Mouse (Mus musculus) liver, adult 2 months (tissue): ENCODE data around the gene Gm5447. TPM values are rescaled to one million over a fixed set of nuclear protein-coding genes. Genes with fewer than 3 reads are reported as not detected.

Experiments
- DNase-seq: peaks from one replicate; pipeline ENCODE4 v3.0.0-alpha.2; 2011; ENCODE audit warnings: low read depth, low spot score; ENCODE audit errors: extremely low read depth
- H3K27ac ChIP-seq: fragments of 200-500 bp; replicated peaks from 2 replicates; pipeline ENCODE4 v1.5.1; 2012; ENCODE audit warnings: low read depth, mild to moderate bottlenecking, control low read depth, inconsistent platforms, low read length; ENCODE audit not compliant: insufficient read depth
- H3K27me3 ChIP-seq: fragments of 200-500 bp; 2 replicates; pipeline ENCODE4 v1.6.1; 2012; ENCODE audit warnings: mild to moderate bottlenecking, moderate library complexity, low read length, inconsistent platforms; ENCODE audit not compliant: control insufficient read depth, insufficient read depth
- H3K36me3 ChIP-seq: fragments of 200-500 bp; 2 replicates; pipeline ENCODE4 v1.6.1; 2012; ENCODE audit warnings: low read length, inconsistent platforms; ENCODE audit not compliant: control insufficient read depth, insufficient read depth
- H3K4me1 ChIP-seq: fragments of 200-500 bp; 2 replicates; pipeline ENCODE4 v1.6.1; 2011; ENCODE audit warnings: low read length; ENCODE audit not compliant: control insufficient read depth, insufficient read depth
- H3K4me3 ChIP-seq: fragments of 200-500 bp; 2 replicates; pipeline ENCODE4 v1.5.1; 2011; ENCODE audit warnings: low read depth, mild to moderate bottlenecking, control low read depth, low read length, moderate library complexity; ENCODE audit not compliant: insufficient read depth
- H3K79me2 ChIP-seq: fragments of 200-500 bp; 2 replicates; pipeline ENCODE4 v1.6.1; 2012; ENCODE audit warnings: inconsistent platforms, mild to moderate bottlenecking, low read length, moderate library complexity; ENCODE audit not compliant: control insufficient read depth, insufficient read depth
- H3K9ac ChIP-seq: fragments of 200-500 bp; 2 replicates; pipeline ENCODE4 v1.6.1; 2012; ENCODE audit warnings: low read depth, mild to moderate bottlenecking, control low read depth, inconsistent platforms, low read length
- CTCF ChIP-seq: fragments of 200-500 bp; IDR thresholded peaks from 2 replicates; pipeline ENCODE4 v1.5.1; 2011; ENCODE audit warnings: low read depth, low read length, control low read depth
- POLR2A ChIP-seq: fragments of 200-500 bp; IDR thresholded peaks from 2 replicates; pipeline ENCODE4 v1.6.1; 2011; ENCODE audit warnings: low read length, control low read depth; ENCODE audit not compliant: insufficient read depth; ENCODE audit errors: extremely low read depth
- WGBS: fragments of 180-500 bp; shearing (Covaris S2); methylation state at CpG from one replicate; pipeline ENCODE4 v1.1.7; 2018; 5-methylcytosine and 5-hydroxymethylcytosine counted together
- polyA plus RNA-seq: library from polyadenylated mRNA; depleted of rRNA; stranded (reverse); fragments of >200 nt; gene quantifications from 2 replicates; pipeline ENCODE4 v1.2.3, GENCODE M21; 2012
- total RNA-seq: library from RNA; depleted of rRNA; stranded (reverse); fragments of >200 nt; gene quantifications from 2 replicates; pipeline ENCODE4 v1.2.3, GENCODE M21; 2014

The Gm5447 gene
- total and polyA plus RNA-seq, 2 experiments, result 0.09 TPM; not detected in 1

GRCm38 (mm10) chr13:30987686-30988085 is 13.7 kb downstream of the Gm5447 start:
- no peaks in the 10 kb centered on the region for H3K36me3 ChIP-seq
- no peaks in the 10 kb centered on the region for H3K27me3 ChIP-seq
- no peaks in the 10 kb centered on the region for H3K79me2 ChIP-seq
- TF ChIP-seq POLR2A, result no peak
- TF ChIP-seq CTCF, result no peak
- peaks cover 2% of the 10 kb centered on the region; the same call in 1 of the 2 replicates for H3K4me1 ChIP-seq
- H3K9ac ChIP-seq, result no peak overlapping the region
- no peak overlapping the region for H3K27ac ChIP-seq
- no peak for DNase-seq
- WGBS, result 87% methylated on average over 2 of the region's 2 CpGs
- H3K4me3 ChIP-seq, result no peak overlapping the region

- Histone ChIP-seq H3K36me3 (no peaks in the 10 kb centered on the region), H3K9ac (no peak overlapping the region), H3K4me3 (no peak overlapping the region), H3K79me2 (no peaks in the 10 kb centered on the region), H3K4me1 (peaks cover 2% of the 10 kb centered on the region; the same call in 1 of the 2 replicates), H3K27ac (no peak overlapping the region), H3K27me3 (no peaks in the 10 kb centered on the region)
- 83% methylated on average over 10 of the region's 10 CpGs for WGBS
- DNase-seq, result no peak
- TF ChIP-seq CTCF (no peak), POLR2A (no peak)
Measured at GRCm38 (mm10) chr13:30989710-30990109, 15.7 kb downstream of the Gm5447 start.

GRCm38 (mm10) chr13:30990233-30990632 is 16.2 kb downstream of the Gm5447 start:
- Histone ChIP-seq H3K27me3 (no peaks in the 10 kb centered on the region), H3K4me1 (peaks cover 2% of the 10 kb centered on the region; the same call in 1 of the 2 replicates), H3K36me3 (no peaks in the 10 kb centered on the region), H3K27ac (no peak overlapping the region), H3K4me3 (no peak overlapping the region), H3K9ac (no peak overlapping the region), H3K79me2 (no peaks in the 10 kb centered on the region)
- no peak for DNase-seq
- WGBS, result 41% methylated on average over 9 of the region's 9 CpGs
- TF ChIP-seq POLR2A (no peak), CTCF (no peak)

- 32% methylated on average over 3 of the region's 3 CpGs for WGBS
- no peaks in the 10 kb centered on the region for H3K4me1 ChIP-seq
- peak; percentile 34 for DNase-seq
- H3K4me3 ChIP-seq, result no peak overlapping the region
- H3K27ac ChIP-seq, result no peak overlapping the region
- TF ChIP-seq POLR2A (no peak), CTCF (peak; percentile 35)
- no peak overlapping the region for H3K9ac ChIP-seq
- no peaks in the 10 kb centered on the region for H3K36me3 ChIP-seq
- H3K79me2 ChIP-seq, result no peaks in the 10 kb centered on the region
- H3K27me3 ChIP-seq, result no peaks in the 10 kb centered on the region
Measured at GRCm38 (mm10) chr13:30993819-30994218, 19.8 kb downstream of the Gm5447 start.

GRCm38 (mm10) chr13:30994249-30994858 is 20.4 kb downstream of the Gm5447 start:
- Histone ChIP-seq H3K27ac (no peak overlapping the region), H3K79me2 (no peaks in the 10 kb centered on the region), H3K4me1 (no peaks in the 10 kb centered on the region), H3K27me3 (no peaks in the 10 kb centered on the region), H3K9ac (no peak overlapping the region), H3K4me3 (no peak overlapping the region), H3K36me3 (no peaks in the 10 kb centered on the region)
- no peak for DNase-seq
- WGBS, result 84% methylated on average over 6 of the region's 6 CpGs
- TF ChIP-seq CTCF (no peak), POLR2A (no peak)

GRCm38 (mm10) chr13:30997526-30998253 is 23.7 kb downstream of the Gm5447 start:
- DNase-seq, result no peak
- 88% methylated on average over 8 of the region's 8 CpGs for WGBS
- Histone ChIP-seq H3K36me3 (no peaks in the 10 kb centered on the region), H3K27me3 (no peaks in the 10 kb centered on the region), H3K27ac (no peak overlapping the region), H3K9ac (no peak overlapping the region), H3K79me2 (no peaks in the 10 kb centered on the region), H3K4me1 (no peaks in the 10 kb centered on the region), H3K4me3 (no peak overlapping the region)
- TF ChIP-seq POLR2A (no peak), CTCF (no peak)
